Mouse (Mus musculus): ENCODE results near the gene Ice2. TPM values are rescaled to one million over a fixed set of nuclear protein-coding genes. Genes with fewer than 3 reads are reported as not detected.

Gene Ice2
- polyA plus RNA-seq, 1 experiment = 2.9 TPM

DNA sequence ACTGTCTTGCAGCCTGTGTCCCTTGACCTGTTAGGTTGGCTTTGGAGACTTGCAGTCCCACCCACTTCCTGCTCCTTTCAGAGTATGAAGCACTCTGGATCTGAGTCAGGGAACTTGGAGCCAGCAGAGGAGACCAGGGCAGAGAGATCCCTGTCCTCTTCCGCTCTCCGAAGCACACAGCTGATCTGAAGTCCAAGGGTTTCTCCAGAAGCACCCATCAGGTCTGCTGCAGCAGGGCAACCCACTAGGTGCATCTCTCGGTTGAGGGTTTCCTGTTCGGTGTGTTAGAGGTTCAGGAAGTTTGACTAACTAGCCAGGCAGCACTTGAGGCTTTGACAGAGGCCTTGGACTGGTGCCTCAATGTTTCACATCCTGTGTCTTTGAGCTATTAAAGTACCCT is 57.7 kb downstream of the Ice2 start:
- Histone ChIP-seq H3K4me1 (ENCODE audit: control insufficient read depth, insufficient read depth, low read length) (peaks cover 37% of the 10 kb centered on the region), H3K4me3 (replicated peaks; ENCODE audit: extremely low read depth, low read depth, low read length) (peak overlapping the region; percentile 58)
- no peak for DNase-seq
- 3% methylated on average over 4 of the region's 4 CpGs for WGBS
- TF ChIP-seq CTCF (IDR thresholded peaks at IDR 0.05; ENCODE audit: insufficient read depth, low read length) (no peak), POLR2A (IDR thresholded peaks at IDR 0.05; ENCODE audit: borderline replicate concordance, extremely low read depth, low read depth, low read length) (peak; percentile 41; the same call in 1 of the 2 replicates)

DNA sequence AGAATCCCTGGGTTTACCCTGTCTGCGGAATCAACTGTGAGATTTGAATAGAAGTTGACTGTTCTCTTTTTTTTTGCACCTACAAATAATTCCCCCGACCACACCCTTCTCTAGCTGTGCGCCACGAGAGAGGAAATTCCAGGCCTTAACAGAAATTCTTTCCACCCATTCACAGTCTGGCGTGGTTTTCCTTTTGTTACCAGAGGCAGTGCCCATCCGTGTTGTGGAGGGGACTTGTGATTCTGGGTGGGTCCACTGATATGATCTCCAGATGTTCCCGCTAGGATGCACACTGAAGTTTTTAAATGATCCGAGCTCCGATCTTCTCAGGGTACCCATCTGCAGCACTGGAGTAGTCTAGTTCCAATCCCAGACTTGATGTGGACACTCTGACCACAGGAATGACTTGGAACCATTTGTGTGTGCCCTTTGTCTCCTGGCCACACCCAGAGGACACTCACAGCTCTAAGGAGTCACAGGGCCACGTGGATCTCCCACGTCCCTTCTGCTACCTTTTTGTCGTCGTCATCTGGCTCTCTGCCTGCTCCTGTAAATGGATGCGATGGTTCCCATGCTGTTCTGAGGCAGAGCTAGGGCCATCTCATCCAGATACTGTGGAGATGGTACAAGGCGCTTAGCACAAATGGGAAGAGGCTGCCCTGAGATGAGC is 58.8 kb downstream of the Ice2 start:
- TF ChIP-seq POLR2A (IDR thresholded peaks at IDR 0.05; ENCODE audit: borderline replicate concordance, extremely low read depth, low read depth, low read length) (no peak), CTCF (IDR thresholded peaks at IDR 0.05; ENCODE audit: insufficient read depth, low read length) (no peak)
- DNase-seq = no peak
- Histone ChIP-seq H3K4me3 (replicated peaks; ENCODE audit: extremely low read depth, low read depth, low read length) (no peak overlapping the region), H3K4me1 (ENCODE audit: control insufficient read depth, insufficient read depth, low read length) (peaks cover 37% of the 10 kb centered on the region)
- 29% methylated on average over 15 of the region's 15 CpGs for WGBS

DNA sequence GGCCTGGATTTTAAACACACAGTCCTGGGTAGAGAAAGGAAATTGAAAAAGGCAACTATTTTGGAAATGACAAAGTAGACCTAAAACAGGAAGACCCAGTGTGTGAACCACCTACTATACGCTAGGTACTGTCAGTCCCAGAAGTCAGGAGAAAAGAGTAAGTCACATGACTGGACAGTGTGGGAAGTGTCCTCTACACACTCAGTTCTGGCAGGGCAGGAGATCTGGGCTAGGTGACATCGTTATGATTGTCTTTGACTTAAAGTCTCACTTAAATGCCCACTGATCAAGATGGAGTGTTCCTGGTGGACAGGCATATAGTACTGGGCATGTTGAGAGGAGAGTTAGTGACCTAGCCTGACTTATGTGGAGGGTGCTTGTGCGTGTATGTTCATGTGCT is 59.4 kb downstream of the Ice2 start:
- peaks cover 37% of the 10 kb centered on the region for H3K4me1 ChIP-seq (ENCODE audit: control insufficient read depth, insufficient read depth, low read length)
- H3K4me3 ChIP-seq (replicated peaks; ENCODE audit: extremely low read depth, low read depth, low read length) = no peak overlapping the region

DNA sequence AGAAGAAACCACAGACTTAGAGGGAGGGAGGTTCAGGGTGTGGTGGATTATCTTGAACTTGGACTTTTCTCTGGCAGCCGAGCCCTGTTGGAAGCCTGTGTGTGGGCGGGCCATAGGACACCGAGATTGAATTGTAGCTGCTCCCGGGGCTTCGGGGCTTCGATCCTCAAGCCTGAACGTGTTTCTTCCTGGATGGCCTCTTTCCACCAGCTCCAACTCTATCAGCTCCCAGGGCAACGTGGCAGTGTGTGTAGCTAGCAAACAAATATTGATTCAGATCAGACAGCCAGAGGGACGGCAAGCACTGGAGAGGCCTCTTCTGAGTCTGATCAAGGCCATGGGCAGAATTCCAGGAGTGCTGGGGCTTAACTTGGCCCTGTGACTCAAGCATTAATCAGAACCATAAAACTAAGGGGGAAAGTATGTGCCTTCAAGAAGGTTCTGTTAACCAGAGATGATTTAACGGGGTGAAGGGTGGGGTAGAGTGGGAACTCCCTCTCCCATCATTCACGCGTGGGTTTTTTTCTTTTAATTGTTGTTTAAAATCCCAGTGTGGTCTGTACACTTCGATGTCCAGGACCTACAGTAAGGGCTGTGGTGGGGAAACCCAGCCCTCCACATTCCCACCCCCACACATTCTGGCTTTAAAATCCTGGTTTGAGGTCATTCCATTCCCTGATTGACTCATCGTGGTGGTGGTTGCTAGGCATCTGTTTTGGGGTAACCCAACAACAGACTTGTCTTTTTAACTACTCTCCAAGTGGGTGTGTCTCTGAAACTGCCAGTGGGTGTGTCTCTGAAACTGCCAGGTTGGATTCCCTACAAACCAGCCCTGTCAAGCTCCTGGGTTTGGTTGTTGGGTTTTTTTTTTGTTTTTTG is 60.3 kb downstream of the Ice2 start:
- no peak for TF ChIP-seq CTCF (IDR thresholded peaks at IDR 0.05; ENCODE audit: insufficient read depth, low read length)
- TF ChIP-seq POLR2A (IDR thresholded peaks at IDR 0.05; ENCODE audit: borderline replicate concordance, extremely low read depth, low read depth, low read length) = no peak
- 13% methylated on average over 14 of the region's 14 CpGs for WGBS
- Histone ChIP-seq H3K4me3 (replicated peaks; ENCODE audit: extremely low read depth, low read depth, low read length) (no peak overlapping the region), H3K4me1 (ENCODE audit: control insufficient read depth, insufficient read depth, low read length) (peaks cover 42% of the 10 kb centered on the region)
- DNase-seq = peak; percentile 70

More for the DNA sequence above, 59.4 kb downstream of the Ice2 start:
- DNase-seq = no peak
- TF ChIP-seq POLR2A (IDR thresholded peaks at IDR 0.05; ENCODE audit: borderline replicate concordance, extremely low read depth, low read depth, low read length) (no peak), CTCF (IDR thresholded peaks at IDR 0.05; ENCODE audit: insufficient read depth, low read length) (no peak)
- WGBS = 66% methylated on average over 3 of the region's 3 CpGs

DNA sequence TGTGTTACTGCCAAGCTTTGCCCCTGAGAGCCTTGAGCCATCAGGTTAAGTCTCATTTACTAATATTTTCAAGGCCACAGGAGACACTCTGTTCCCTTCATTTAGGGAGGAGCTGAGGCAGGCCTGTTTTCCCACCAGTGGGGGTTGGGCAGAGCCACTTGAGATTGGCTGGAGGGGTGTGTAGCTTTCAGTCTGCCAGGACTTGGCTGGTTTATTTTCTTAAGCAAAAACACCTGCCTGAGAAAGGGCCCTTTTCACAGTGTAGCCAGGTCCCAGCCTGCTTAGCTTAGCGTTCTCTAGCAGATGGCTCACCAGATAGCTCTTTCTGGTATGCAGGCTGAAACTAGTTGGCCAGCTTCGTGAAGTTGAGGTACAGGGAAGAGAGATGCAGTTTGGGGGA is 61.3 kb downstream of the Ice2 start:
- DNase-seq = peak; percentile 81
- 30% methylated on average over 2 of the region's 2 CpGs for WGBS
- Histone ChIP-seq H3K4me1 (ENCODE audit: control insufficient read depth, insufficient read depth, low read length) (peaks cover 43% of the 10 kb centered on the region), H3K4me3 (replicated peaks; ENCODE audit: extremely low read depth, low read depth, low read length) (no peak overlapping the region)
- TF ChIP-seq POLR2A (IDR thresholded peaks at IDR 0.05; ENCODE audit: borderline replicate concordance, extremely low read depth, low read depth, low read length) = no peak
- no peak for TF ChIP-seq CTCF (IDR thresholded peaks at IDR 0.05; ENCODE audit: insufficient read depth, low read length)

DNA sequence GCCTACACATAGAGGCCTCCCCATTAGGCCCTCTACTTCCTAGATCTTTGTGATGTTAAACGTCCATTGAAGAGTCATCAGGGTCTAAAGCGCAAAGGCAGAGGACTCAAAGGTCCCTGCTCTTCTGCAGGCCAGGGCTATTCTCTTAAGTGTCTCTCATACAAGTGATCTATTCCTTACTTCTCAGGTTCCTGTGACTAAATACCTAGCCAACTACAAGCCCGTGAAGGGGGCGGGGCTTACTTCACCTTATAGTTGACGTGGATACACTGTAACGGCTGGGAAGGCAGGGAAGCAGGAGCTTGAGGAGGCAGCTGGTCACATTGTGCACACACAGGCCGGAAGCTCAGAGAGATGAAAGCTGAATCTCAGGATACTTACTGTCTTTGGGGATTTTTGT is 62.2 kb downstream of the Ice2 start:
- Histone ChIP-seq H3K4me3 (replicated peaks; ENCODE audit: extremely low read depth, low read depth, low read length) (no peak overlapping the region), H3K4me1 (ENCODE audit: control insufficient read depth, insufficient read depth, low read length) (peaks cover 43% of the 10 kb centered on the region)
- DNase-seq = no peak
- TF ChIP-seq POLR2A (IDR thresholded peaks at IDR 0.05; ENCODE audit: borderline replicate concordance, extremely low read depth, low read depth, low read length) (no peak), CTCF (IDR thresholded peaks at IDR 0.05; ENCODE audit: insufficient read depth, low read length) (no peak)
- 69% methylated on average over 7 of the region's 7 CpGs for WGBS

DNA sequence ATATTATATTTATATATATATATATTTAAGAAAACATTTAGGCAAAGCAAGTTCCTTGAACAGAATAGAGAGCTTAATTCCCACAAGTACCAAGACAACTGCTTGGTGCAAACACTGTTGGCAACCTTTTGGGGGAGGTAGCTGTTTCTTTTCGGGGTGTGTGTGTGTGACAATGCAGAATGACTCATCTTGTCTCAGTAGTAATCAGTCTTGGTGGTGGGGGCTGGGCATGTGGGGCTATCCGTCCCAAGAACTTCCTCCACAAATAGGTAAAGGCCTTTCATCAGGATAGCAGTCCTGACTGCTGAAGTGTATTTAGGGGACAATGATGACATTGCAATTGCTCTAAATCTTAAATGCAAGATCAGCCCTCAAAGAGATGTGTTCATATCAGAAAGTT is 65.3 kb downstream of the Ice2 start:
- Histone ChIP-seq H3K4me3 (replicated peaks; ENCODE audit: extremely low read depth, low read depth, low read length) (no peak overlapping the region), H3K4me1 (ENCODE audit: control insufficient read depth, insufficient read depth, low read length) (peaks cover 25% of the 10 kb centered on the region)
- no peak for TF ChIP-seq POLR2A (IDR thresholded peaks at IDR 0.05; ENCODE audit: borderline replicate concordance, extremely low read depth, low read depth, low read length)
- no peak for TF ChIP-seq CTCF (IDR thresholded peaks at IDR 0.05; ENCODE audit: insufficient read depth, low read length)
- no peak for DNase-seq
- 34% methylated on average over 2 of the region's 2 CpGs for WGBS

DNA sequence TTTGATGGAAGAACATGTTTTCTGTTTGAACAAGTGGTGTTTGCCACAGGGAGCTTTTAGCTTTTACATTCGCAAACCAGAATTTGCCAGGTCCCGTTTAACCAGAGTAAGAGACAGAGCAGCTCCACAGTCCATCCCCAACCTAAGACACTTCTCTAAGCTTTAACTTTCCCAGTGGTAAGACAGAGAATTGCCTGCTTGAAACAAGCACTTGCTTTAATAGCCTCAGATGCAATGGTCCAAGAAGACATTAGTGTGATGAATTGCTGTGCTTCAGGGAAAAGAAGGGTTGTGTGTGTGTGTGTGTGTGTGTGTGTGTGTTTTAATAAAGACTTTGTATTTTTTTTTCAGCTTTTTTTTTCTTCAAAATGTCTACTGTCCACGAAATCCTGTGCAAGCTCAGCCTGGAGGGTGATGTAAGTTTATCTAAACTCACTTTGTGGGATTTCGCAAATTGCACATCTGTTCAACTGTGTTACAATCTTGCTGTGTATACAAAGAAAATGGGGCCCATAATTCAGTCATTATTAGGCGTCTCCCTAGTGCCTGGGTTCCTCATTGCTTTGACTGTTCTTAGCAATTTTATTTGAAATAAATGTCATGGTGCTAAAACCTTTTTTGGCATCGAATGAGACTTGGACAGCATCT is 66.5 kb downstream of the Ice2 start:
- peaks cover 18% of the 10 kb centered on the region for H3K4me1 ChIP-seq (ENCODE audit: control insufficient read depth, insufficient read depth, low read length)
- 64% methylated on average over 6 of the region's 6 CpGs for WGBS
- no peak overlapping the region for H3K4me3 ChIP-seq (replicated peaks; ENCODE audit: extremely low read depth, low read depth, low read length)
- no peak for DNase-seq
- TF ChIP-seq POLR2A (IDR thresholded peaks at IDR 0.05; ENCODE audit: borderline replicate concordance, extremely low read depth, low read depth, low read length) = no peak
- no peak for TF ChIP-seq CTCF (IDR thresholded peaks at IDR 0.05; ENCODE audit: insufficient read depth, low read length)

DNA sequence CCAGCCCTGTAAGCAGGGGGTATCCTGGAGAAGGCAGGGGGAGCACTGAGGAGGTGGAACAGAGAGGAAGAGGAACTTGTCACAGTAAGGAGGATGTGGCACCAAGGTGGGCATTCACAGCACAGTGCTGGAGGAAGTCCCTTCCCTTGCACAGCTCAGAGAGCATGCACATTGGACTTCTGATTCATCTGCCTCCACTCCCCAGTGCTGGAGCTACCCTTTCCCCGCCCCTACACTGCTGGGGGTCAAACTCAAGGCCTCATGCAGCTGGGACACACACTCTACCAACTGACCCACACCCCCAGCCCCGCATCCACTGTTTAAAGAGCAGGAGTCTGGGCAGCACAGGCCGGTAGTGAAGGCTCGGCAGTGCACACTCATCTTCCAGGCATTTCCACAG is 68.4 kb downstream of the Ice2 start:
- Histone ChIP-seq H3K4me1 (ENCODE audit: control insufficient read depth, insufficient read depth, low read length) (peaks cover 18% of the 10 kb centered on the region), H3K4me3 (replicated peaks; ENCODE audit: extremely low read depth, low read depth, low read length) (no peak overlapping the region)
- DNase-seq = no peak
- 37% methylated on average over 4 of the region's 4 CpGs for WGBS
- TF ChIP-seq POLR2A (IDR thresholded peaks at IDR 0.05; ENCODE audit: borderline replicate concordance, extremely low read depth, low read depth, low read length) = no peak
- TF ChIP-seq CTCF (IDR thresholded peaks at IDR 0.05; ENCODE audit: insufficient read depth, low read length) = no peak
